In genomic region chr19:56565358-56565757, GRCm38 (mm10) we compare ENCODE assay signal across 11 mouse cellular contexts. TPM values are rescaled to one million over a fixed set of nuclear protein-coding genes. Genes with fewer than 3 reads are reported as not detected.
DNase-seq lines count a peak whose midpoint lies in the region; ATAC-seq and TF ChIP-seq lines count a peak whose summit lies in the region.
"Had no signal": no experiment of that assay in that cellular context is flagged by ENCODE, and none has a peak within 500 bp of the region (broad histone marks: within the 10 kb centered on the region; RNA-seq: fewer than 3 reads in every experiment).

No protein-coding gene starts in this region.

- H3K9me3 ChIP-seq in kidney, embryonic 15.5 days (replicated peaks) = no peaks in the 10 kb centered on the region
- no peaks in the 10 kb centered on the region for H3K9me3 ChIP-seq in stomach, postnatal 0 days (ENCODE audit: control insufficient read depth, low read length)
- H3K9me3 ChIP-seq: embryonic facial prominence, embryonic 12.5 days had no signal

- TF ChIP-seq EP300 in stomach, postnatal 0 days (optimal IDR thresholded peaks at IDR 0.05) = no peak

- peak; percentile 19 for DNase-seq in kidney, adult 18-20 months
- DNase-seq in thymus, postnatal 14 days = peak; percentile 14
- no peak for DNase-seq in thymus, postnatal 25 days
- DNase-seq in forelimb bud, embryonic 11.5 days (ENCODE audit: low read depth, low spot score) = peak; percentile 4
- DNase-seq in stomach, postnatal 0 days (ENCODE audit: low spot score) = no peak
- no peak for DNase-seq in frontal cortex, postnatal 36 days (ENCODE audit: low spot score in 2 of 2)
- DNase-seq in layer of hippocampus, adult 9-11 months = no peak
- DNase-seq: adrenal gland, adult 8-10 months had no signal

- no peak overlapping the region for H3K9ac ChIP-seq in kidney, embryonic 15.5 days
- no peak overlapping the region for H3K9ac ChIP-seq in stomach, postnatal 0 days (ENCODE audit: low read length)
- H3K9ac ChIP-seq: embryonic facial prominence, embryonic 12.5 days had no signal

- peaks cover 15% of the 10 kb centered on the region for H3K36me3 ChIP-seq in kidney, embryonic 15.5 days
- no peaks in the 10 kb centered on the region for H3K36me3 ChIP-seq in stomach, postnatal 0 days (ENCODE audit: control insufficient read depth, insufficient read depth, low read length)

- no peaks in the 10 kb centered on the region for H3K4me1 ChIP-seq in kidney, embryonic 15.5 days
- H3K4me1 ChIP-seq in stomach, postnatal 0 days (replicated peaks; ENCODE audit: control insufficient read depth, insufficient read depth) = no peaks in the 10 kb centered on the region
- H3K4me1 ChIP-seq: embryonic facial prominence, embryonic 12.5 days had no signal

- ATAC-seq in kidney, embryonic 15.5 days (replicated peaks; ENCODE audit: low FRiP score) = no peak
- no peak for ATAC-seq in stomach, postnatal 0 days (ENCODE audit: low FRiP score, low TSS enrichment)
- ATAC-seq: intestine, embryonic 16.5 days had no signal

- WGBS in kidney, embryonic 15.5 days = 69% methylated on average over 6 of the region's 6 CpGs
- 53% methylated on average over 6 of the region's 6 CpGs for WGBS in stomach, postnatal 0 days

- no peak overlapping the region for H3K4me2 ChIP-seq in kidney, embryonic 15.5 days
- H3K4me2 ChIP-seq in stomach, postnatal 0 days (replicated peaks; ENCODE audit: low read depth) = no peak overlapping the region
- H3K4me2 ChIP-seq: embryonic facial prominence, embryonic 12.5 days had no signal

- H3K4me3 ChIP-seq in kidney, embryonic 15.5 days (replicated peaks) = no peak overlapping the region
- no peak overlapping the region for H3K4me3 ChIP-seq in stomach, postnatal 0 days (ENCODE audit: low read depth, low read length)
- H3K4me3 ChIP-seq: embryonic facial prominence, embryonic 12.5 days had no signal

- H3K27ac ChIP-seq in kidney, embryonic 15.5 days = no peak overlapping the region
- H3K27ac ChIP-seq in stomach, postnatal 0 days (replicated peaks) = no peak overlapping the region
- H3K27ac ChIP-seq: embryonic facial prominence, embryonic 12.5 days had no signal

- TF ChIP-seq CTCF in stomach, postnatal 0 days (IDR thresholded peaks at IDR 0.05; ENCODE audit: low read depth) = peak; percentile 69

- no peaks in the 10 kb centered on the region for H3K27me3 ChIP-seq in kidney, embryonic 15.5 days
- no peaks in the 10 kb centered on the region for H3K27me3 ChIP-seq in stomach, postnatal 0 days (ENCODE audit: control insufficient read depth, insufficient read depth, low read length)
- H3K27me3 ChIP-seq: embryonic facial prominence, embryonic 12.5 days had no signal

RNA-seq across cellular contexts. Expression of gene Nhlrc2, which starts 17.3 kb away (rescaled TPM):
- polyA plus RNA-seq in kidney, embryonic 15.5 days (2015; fragmentation: Nextera tagmentation; extraction: Ambion mirVana) = 15.2 and 16.0 TPM in 2 replicates
- polyA plus RNA-seq in stomach, postnatal 0 days (2015; fragmentation: Nextera tagmentation; extraction: Ambion mirVana) = 8.1 and 8.2 TPM in 2 replicates

RNA-seq across cellular contexts. Expression of gene Dclre1a, which starts 17.3 kb away (rescaled TPM):
- 18.0 and 21.6 TPM in 2 replicates for polyA plus RNA-seq in kidney, embryonic 15.5 days (2015; fragmentation: Nextera tagmentation; extraction: Ambion mirVana)
- 9.5 and 10.7 TPM in 2 replicates for polyA plus RNA-seq in stomach, postnatal 0 days (2015; fragmentation: Nextera tagmentation; extraction: Ambion mirVana)

Comparison
In these comparisons a context has a peak if more than half of its experiments do, and no peak if none do; other contexts are left out.
1. DNase-seq: peak in kidney, adult 18-20 months (single experiment), thymus, postnatal 14 days (single experiment) and forelimb bud, embryonic 11.5 days (single experiment); none in thymus, postnatal 25 days (single experiment), stomach, postnatal 0 days (single experiment), frontal cortex, postnatal 36 days (0 of 2) and layer of hippocampus, adult 9-11 months (single experiment).